Mouse (Mus musculus) lung, postnatal 0 days (tissue): ENCODE results near the gene Slc38a7. TPM values are rescaled to one million over a fixed set of nuclear protein-coding genes. Genes with fewer than 3 reads are reported as not detected.
A peak's percentile ranks its signal among the peaks of the same experiment; 100 is the strongest.

Source experiments
- ATAC-seq: fragments of 200-750 bp; cut with Nextera tagmentation; 2 replicates; pipeline ENCODE4 v1.8.0; 2017; ENCODE audit warnings: moderate library complexity
- DNase-seq: peaks from one replicate; pipeline ENCODE4 v3.0.0-alpha.2; 2016; ENCODE audit warnings: low spot score
- H3K27ac ChIP-seq: fragments of 300-500 bp; sonication (generic); 2 replicates; pipeline ENCODE4 v1.5.1; 2014; ENCODE audit warnings: antibody characterized with exemption, mild to moderate bottlenecking, low read length, mixed read lengths
- H3K27me3 ChIP-seq: fragments of 300-500 bp; sonication (generic); replicated peaks from 2 replicates; pipeline ENCODE4 v1.6.1; 2014; ENCODE audit warnings: low read length, mixed read lengths; ENCODE audit not compliant: insufficient read depth
- H3K36me3 ChIP-seq: fragments of 300-500 bp; sonication (generic); 2 replicates; pipeline ENCODE4 v1.6.1; 2014; ENCODE audit warnings: low read length, mixed read lengths; ENCODE audit not compliant: insufficient read depth
- H3K4me1 ChIP-seq: fragments of 300-500 bp; sonication (generic); 2 replicates; pipeline ENCODE4 v1.6.1; 2014; ENCODE audit warnings: antibody characterized with exemption, low read depth, low read length, mixed read lengths; ENCODE audit not compliant: insufficient read depth
- H3K4me2 ChIP-seq: fragments of 300-500 bp; sonication (generic); replicated peaks from 2 replicates; pipeline ENCODE4 v1.6.1; 2014; ENCODE audit warnings: low read depth, mild to moderate bottlenecking, low read length, moderate library complexity, mixed read lengths
- H3K4me3 ChIP-seq: fragments of 300-500 bp; sonication (generic); 2 replicates; pipeline ENCODE4 v1.5.1; 2014; ENCODE audit warnings: low read depth, low read length
- H3K9ac ChIP-seq: fragments of 300-500 bp; sonication (generic); replicated peaks from 2 replicates; pipeline ENCODE4 v1.6.1; 2014; ENCODE audit warnings: low read depth, mild to moderate bottlenecking
- H3K9me3 ChIP-seq: fragments of 300-500 bp; sonication (generic); 2 replicates; pipeline ENCODE4 v1.6.1; 2016; ENCODE audit warnings: low read length, mixed read lengths
- CTCF ChIP-seq: IDR thresholded peaks from 2 replicates; pipeline ENCODE4 v1.5.1; 2016; ENCODE audit warnings: antibody characterized with exemption, mild to moderate bottlenecking
- EP300 ChIP-seq: IDR thresholded peaks from 2 replicates; pipeline ENCODE4 v1.6.1; 2016; ENCODE audit warnings: antibody characterized with exemption, mild to moderate bottlenecking, control low read depth
- WGBS: fragments of 180-500 bp; shearing (Covaris S2); extraction: QIAGEN DNeasy Blood & Tissue Kit; methylation state at CpG from one replicate; pipeline ENCODE4 v1.1.7; 2014; 5-methylcytosine and 5-hydroxymethylcytosine counted together
- polyA plus RNA-seq: library from polyadenylated mRNA; unstranded; fragments of >200 nt; fragmentation: Nextera tagmentation; extraction: Ambion mirVana; gene quantifications from 2 replicates; pipeline ENCODE4 v1.2.1, GENCODE M21; 2015

The Slc38a7 gene
- polyA plus RNA-seq, 1 experiment from 2014 or later: 11.6 TPM

DNA sequence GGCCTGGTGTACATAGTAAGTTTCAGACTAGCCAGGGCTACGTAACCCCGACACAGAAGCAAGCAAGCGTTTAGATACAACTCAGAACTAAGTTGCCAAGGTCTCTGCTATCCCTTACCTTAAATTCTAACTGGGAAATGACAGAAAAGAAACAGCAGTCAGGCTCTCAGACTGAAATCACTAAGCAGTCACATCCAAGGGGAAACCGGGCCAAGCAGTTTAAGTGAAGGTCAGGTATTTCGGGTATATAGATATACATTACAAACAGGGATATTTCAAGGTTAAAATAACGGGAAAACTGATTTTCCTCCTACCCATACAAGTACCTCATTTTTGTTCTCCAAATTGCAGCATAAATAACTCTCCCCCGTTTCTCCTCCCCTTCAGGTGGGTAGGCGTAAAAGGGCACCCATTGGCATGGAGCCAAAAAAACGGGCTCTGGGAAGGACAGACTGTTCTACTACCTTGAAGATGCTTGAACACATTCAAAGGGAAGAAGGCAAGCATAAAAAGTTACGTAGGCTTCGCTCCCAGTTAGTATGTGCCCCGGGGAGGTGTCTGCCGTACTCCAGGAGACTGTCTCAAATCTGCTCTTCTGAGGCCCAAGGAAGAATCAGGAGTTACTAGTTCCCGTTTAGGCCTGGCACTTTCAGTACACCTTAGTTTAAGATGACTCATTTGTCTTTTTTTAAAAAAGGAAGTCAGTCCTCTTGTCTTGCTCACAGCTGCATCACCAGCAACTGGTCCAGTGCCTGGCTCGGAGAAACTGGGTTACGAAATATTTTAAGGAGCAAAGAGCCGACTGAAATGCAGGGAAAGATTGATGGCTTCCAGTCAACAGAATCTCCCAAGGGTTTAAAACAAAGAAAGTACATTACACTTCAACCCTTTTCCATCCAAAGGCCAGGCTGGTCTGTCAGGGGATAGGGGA, 33.6 kb upstream of the Slc38a7 start:
- DNase-seq: peak; percentile 63
- H3K36me3 ChIP-seq: no peaks in the 10 kb centered on the region
- peak; percentile 9; the same call in 1 of the 2 replicates for ATAC-seq
- H3K4me2 ChIP-seq: peak overlapping the region; percentile 96
- H3K27ac ChIP-seq: no peak overlapping the region
- no peaks in the 10 kb centered on the region for H3K27me3 ChIP-seq
- no peak overlapping the region for H3K9ac ChIP-seq
- H3K9me3 ChIP-seq: no peaks in the 10 kb centered on the region
- TF ChIP-seq CTCF (no peak), EP300 (no peak)
- peak overlapping the region; percentile 76 for H3K4me3 ChIP-seq
- peaks cover 3% of the 10 kb centered on the region; the same call in 1 of the 2 replicates for H3K4me1 ChIP-seq
- WGBS: 52% methylated on average over 17 of the region's 17 CpGs

DNA sequence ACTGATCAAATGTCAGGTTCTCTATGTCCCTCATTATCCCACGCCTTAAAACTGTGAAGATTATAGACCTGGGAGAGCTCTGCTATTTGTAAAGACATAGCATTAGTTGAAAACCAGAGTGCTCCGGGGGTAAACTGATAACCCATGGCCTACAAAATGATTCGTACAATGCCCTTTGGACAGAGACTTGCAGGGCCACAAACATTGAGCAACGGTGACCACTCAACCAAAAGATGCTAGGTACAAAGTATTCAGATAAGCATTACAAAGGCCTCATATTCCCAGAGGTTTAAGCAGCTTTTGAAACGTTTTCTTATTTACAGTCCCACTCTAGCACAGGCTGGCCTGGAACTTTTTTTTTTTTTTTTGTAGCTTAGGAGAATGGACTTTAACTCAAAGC, 32.6 kb upstream of the Slc38a7 start:
- no peaks in the 10 kb centered on the region for H3K36me3 ChIP-seq
- WGBS: 57% methylated on average over 5 of the region's 5 CpGs
- no peak for ATAC-seq
- H3K4me1 ChIP-seq: peaks cover 3% of the 10 kb centered on the region; the same call in 1 of the 2 replicates
- no peak overlapping the region for H3K4me3 ChIP-seq
- no peak for TF ChIP-seq CTCF
- no peak for TF ChIP-seq EP300
- no peaks in the 10 kb centered on the region for H3K27me3 ChIP-seq
- no peak for DNase-seq
- no peak overlapping the region for H3K9ac ChIP-seq
- no peaks in the 10 kb centered on the region for H3K9me3 ChIP-seq
- no peak overlapping the region for H3K27ac ChIP-seq
- no peak overlapping the region for H3K4me2 ChIP-seq

DNA sequence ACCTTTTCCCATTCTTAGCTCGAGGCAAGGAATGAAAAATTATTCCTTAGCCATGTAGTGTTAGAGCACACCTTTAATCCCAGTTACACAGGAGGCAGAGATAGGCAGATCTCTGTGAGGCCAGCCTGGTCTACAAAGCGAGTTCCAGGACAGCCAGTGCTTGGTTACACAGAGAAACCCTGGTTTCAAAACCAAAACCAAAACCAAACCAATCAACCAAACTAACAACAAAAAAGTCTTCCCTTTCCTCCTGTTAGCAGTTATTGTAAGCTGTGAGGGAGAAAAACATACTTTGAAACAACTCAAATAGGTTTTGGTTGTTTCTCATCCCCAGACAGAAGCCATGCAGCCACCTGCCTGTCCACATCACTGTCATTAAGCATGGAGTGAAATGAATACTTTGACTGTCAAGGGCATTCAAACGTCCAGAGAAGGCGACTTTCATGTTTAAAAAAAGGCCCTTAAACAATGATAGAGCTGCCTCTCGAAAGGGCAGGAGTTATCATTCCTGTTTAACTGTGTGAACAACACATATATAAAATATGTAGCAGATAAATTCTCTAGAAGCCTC, 32.0 kb upstream of the Slc38a7 start:
- Histone ChIP-seq H3K9me3 (no peaks in the 10 kb centered on the region), H3K27ac (no peak overlapping the region), H3K36me3 (no peaks in the 10 kb centered on the region), H3K9ac (no peak overlapping the region), H3K4me2 (no peak overlapping the region), H3K4me3 (no peak overlapping the region), H3K27me3 (no peaks in the 10 kb centered on the region), H3K4me1 (peaks cover 3% of the 10 kb centered on the region; the same call in 1 of the 2 replicates)
- TF ChIP-seq CTCF (no peak), EP300 (no peak)
- 61% methylated on average over 5 of the region's 5 CpGs for WGBS
- DNase-seq: no peak
- no peak for ATAC-seq

DNA sequence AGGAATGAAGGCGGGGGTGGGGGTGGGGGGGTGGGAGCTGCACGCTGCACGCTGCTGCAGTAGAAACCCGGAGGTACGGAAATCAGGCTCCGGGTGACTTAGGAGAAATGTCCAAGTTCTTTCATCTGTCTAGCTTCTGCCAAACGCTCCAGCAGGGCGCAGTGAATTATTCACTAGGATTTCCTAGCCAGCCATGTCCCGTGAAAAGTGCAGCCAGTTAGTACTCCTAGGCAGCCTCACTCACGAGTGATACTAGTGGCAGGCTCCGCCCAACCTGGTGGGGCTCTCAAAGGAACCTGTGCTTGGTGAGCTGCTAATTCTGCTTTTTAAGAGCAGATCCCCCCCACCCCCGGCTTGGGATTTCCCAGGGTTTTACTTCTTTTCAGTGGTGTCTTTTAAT, 31.2 kb upstream of the Slc38a7 start:
- no peaks in the 10 kb centered on the region for H3K9me3 ChIP-seq
- H3K36me3 ChIP-seq: no peaks in the 10 kb centered on the region
- H3K4me2 ChIP-seq: no peak overlapping the region
- no peaks in the 10 kb centered on the region for H3K27me3 ChIP-seq
- H3K4me3 ChIP-seq: no peak overlapping the region
- H3K27ac ChIP-seq: no peak overlapping the region
- H3K4me1 ChIP-seq: peaks cover 3% of the 10 kb centered on the region; the same call in 1 of the 2 replicates
- DNase-seq (no peak), ATAC-seq (no peak)
- 74% methylated on average over 12 of the region's 12 CpGs for WGBS
- no peak overlapping the region for H3K9ac ChIP-seq
- TF ChIP-seq EP300 (no peak), CTCF (no peak)

DNA sequence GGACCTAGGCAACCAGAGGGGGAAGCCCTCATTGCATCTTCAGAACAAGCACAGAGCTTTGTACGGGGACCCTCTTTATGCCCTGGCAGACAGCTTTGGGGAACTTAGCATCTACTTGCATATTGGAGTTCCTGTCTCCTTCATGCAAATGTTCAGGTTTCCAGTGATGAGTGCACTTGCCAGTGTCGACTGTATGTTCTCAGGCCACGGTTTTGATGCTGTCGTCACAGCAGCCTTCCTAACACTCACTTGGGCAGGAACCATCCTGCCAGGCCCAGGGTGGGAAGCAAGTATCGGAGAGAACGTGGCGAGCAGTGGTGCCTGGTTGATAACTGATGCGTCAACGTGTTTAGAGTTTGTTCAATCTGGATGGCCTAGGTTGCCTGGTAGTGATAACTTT, 28.9 kb upstream of the Slc38a7 start:
- Histone ChIP-seq H3K9me3 (no peaks in the 10 kb centered on the region), H3K36me3 (peaks cover under 1% of the 10 kb centered on the region; the same call in 1 of the 2 replicates), H3K27me3 (no peaks in the 10 kb centered on the region), H3K4me1 (no peaks in the 10 kb centered on the region; the same call in 1 of the 2 replicates), H3K4me2 (no peak overlapping the region), H3K9ac (no peak overlapping the region), H3K27ac (no peak overlapping the region), H3K4me3 (no peak overlapping the region)
- 85% methylated on average over 9 of the region's 9 CpGs for WGBS
- DNase-seq (no peak), ATAC-seq (no peak)
- TF ChIP-seq EP300 (no peak), CTCF (no peak)

DNA sequence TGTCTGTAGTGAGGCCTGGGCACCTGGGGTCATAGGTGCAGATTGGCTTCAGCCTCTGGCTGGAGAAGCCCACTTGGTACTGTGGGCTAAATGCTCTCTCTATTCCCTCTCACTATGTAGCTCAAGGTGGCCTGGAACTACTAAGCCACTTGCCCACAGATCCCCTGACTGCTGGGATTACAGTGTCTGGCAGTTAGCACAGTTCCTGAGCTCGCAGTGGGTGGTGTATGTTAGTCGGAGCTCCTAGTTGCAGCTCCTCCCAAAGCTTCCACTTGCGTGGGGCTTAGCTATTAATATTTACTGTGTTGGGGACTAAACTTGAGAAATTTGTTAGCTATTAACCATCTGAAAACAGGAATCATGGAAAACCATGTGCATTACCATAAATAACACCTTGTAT, 28.2 kb upstream of the Slc38a7 start:
- Histone ChIP-seq H3K9ac (no peak overlapping the region), H3K27me3 (no peaks in the 10 kb centered on the region), H3K36me3 (peaks cover 3% of the 10 kb centered on the region; the same call in 1 of the 2 replicates), H3K27ac (no peak overlapping the region), H3K4me2 (no peak overlapping the region), H3K9me3 (no peaks in the 10 kb centered on the region), H3K4me1 (no peaks in the 10 kb centered on the region; the same call in 1 of the 2 replicates), H3K4me3 (no peak overlapping the region)
- ATAC-seq: 0 out of 2 replicates have a peak, but pooled peaks have one; percentile 10
- no peak for DNase-seq
- no peak for TF ChIP-seq CTCF
- no peak for TF ChIP-seq EP300
- WGBS: 72% methylated on average over 3 of the region's 3 CpGs
